Mouse (Mus musculus) spleen, postnatal 4 days (tissue): ENCODE results near the gene Neurl4.
A peak's percentile ranks its signal among the peaks of the same experiment; 100 is the strongest.
"Not testable (repeated sequence)": the region's sequence is repeated elsewhere in the genome, so short reads cannot be mapped to it uniquely, and the experiment has no call there.

ENCODE experiments used
- DNase-seq, 2 experiments: peaks; one replicate each; pipeline ENCODE4 v3.0.0; 2022; ENCODE audit warnings: low spot score in 2 of 2

Gene Neurl4

GRCm38 (mm10) chr11:69900471-69901405 is at the start of gene Neurl4, which contains the start of gene 2810408A11Rik:
TSS of gene Neurl4 (plus strand) at chr11:69901072.
TSS of gene 2810408A11Rik (minus strand) at chr11:69900987.
- DNase-seq, result peak; percentile 89

DNA sequence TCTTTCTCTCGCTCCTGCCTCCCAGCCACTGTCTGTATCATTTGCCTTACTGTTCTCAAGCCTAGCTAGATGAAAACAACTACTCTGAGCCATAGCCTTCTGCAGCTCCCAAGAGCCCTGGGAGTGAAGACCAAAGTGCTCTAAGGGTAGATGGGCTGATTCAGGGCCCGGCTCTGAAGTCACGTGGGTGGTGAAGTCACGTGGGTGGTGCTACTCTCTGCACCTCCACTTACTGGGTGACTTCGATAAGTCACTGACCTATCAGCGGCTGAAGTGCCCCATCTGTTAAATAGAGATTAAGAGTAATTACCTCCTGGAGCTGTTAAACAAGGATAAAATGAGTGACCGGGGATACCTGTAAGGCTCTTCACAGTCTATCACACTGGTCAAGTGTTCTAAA is 46.9 kb upstream of the Neurl4 start:
- peak; percentile 86 to 87 for DNase-seq

DNA sequence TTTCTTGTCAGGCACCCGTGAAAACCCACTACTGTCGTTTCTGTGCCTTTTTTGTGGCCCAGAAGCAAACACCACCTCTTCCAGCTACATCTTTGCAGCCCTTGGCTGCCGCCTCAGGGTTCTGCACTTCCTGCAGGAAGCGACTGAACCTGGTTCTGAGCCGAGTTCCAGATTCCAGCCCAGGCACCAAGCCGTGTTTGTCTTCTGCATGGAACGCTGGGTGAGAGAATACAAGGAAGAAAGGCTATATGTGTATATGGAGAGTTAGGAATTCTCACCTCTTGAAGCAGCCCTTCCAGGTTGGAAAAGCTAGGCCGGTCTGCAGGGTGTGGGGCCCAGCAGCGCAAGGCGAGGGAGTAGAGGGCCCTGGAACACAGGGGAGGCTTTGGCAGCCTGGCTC is 46.2 kb upstream of the Neurl4 start:
- DNase-seq, result peak in 1 of 2 experiments; percentile 72

GRCm38 (mm10) chr11:69855347-69855746 is 45.5 kb upstream of the Neurl4 start:
- DNase-seq, result peak; percentile 79 to 90

DNA sequence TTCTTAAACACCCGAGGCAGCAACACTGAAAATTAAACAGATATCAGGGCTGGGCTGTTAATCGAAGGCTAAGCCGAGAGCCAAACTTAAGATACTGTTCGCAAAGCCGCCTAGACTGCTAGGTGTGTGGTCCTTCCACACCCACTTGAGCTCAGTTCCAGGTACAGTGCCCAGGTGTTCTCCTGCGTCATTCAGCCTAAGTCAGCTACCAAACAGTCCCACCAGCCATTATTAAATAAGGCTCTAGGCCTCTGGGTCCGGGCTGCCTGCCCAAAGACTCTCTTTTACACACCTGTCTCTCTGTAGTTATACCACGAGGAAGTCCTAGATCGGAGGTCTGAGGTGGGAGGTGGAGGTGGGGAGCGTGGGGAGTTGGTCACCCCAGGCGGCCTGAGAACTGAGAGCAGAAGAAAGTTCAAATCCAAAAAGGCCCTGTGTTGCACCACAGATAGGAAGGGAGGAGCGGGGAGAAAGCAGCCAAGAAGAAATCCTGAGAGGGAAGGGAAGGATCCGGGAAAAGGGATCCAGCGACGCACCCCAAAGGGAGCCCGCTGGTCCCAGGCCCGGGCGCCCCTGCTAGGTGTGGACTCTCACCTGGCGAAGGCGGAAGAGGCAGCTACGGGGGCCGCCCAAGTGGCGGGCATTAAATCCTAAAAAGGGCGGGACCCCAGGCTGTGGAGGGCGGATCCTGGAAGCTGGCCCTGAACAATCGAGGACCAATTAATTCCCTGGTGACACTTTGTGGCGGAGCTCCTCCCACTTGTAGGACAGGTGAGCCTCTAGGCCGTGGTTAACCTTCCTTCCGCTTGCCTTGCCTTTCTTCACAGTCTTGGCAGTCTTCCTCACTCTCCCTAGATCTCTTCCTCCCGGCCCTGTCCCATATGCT is 42.5 kb upstream of the Neurl4 start, which contains the start of gene Tnk1:
TSS of gene Tnk1 (minus strand) at position 618 of the 886 bp plus-strand sequence.
- DNase-seq, result no peak

- not testable (repeated sequence) for DNase-seq
Measured at GRCm38 (mm10) chr11:69863729-69864128, 37.1 kb upstream of the Neurl4 start.

DNA sequence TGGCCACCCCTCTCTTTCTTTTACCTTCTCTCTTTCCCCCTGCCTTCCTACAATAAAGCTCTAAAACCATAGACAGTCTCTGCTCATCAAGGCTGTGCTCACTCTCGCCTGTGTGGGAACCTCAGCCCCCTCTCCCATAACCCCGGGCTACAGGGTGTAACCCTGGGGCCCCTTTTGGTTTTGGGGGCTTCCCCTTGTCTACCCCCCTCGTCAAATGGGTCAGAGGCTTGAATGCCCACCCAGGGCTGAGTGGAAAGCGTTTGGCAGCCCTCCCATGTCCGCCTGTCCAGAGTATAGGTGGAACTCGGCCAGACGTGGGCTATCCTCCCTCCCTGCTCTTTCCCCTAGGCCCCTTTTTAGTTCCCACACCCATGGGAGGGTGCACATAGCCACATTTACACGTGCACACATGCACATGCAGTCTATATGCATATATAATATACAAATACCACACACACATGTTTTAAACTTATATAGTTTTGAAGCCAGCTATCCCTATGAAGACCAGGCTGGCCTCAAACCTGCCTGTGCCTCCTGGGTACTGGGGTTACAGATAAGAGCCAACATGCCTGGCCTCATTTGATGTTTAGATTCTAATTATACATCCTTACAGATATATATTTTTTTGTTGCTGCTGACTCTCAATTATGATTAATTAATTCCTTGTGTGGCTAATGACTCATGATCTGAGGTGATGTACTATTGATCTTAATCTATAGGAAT is 36.6 kb upstream of the Neurl4 start:
- DNase-seq, result no peak

GRCm38 (mm10) chr11:69865561-69865960 is 35.3 kb upstream of the Neurl4 start:
- no peak for DNase-seq

GRCm38 (mm10) chr11:69867335-69867734 is 33.5 kb upstream of the Neurl4 start:
- no peak for DNase-seq

GRCm38 (mm10) chr11:69870289-69871069 is 30.4 kb upstream of the Neurl4 start:
- DNase-seq, result no peak

- no peak for DNase-seq
Measured at GRCm38 (mm10) chr11:69871822-69872221, 29.1 kb upstream of the Neurl4 start.

GRCm38 (mm10) chr11:69872451-69872850 is 28.4 kb upstream of the Neurl4 start:
- no peak for DNase-seq

- DNase-seq, result no peak
Measured at GRCm38 (mm10) chr11:69876186-69876585, 24.7 kb upstream of the Neurl4 start.

- peak; percentile 90 to 97 for DNase-seq
Measured at GRCm38 (mm10) chr11:69876867-69877266, 24.0 kb upstream of the Neurl4 start.

GRCm38 (mm10) chr11:69877878-69878277 is 23.0 kb upstream of the Neurl4 start, which contains the start of gene Tmem95:
TSS of gene Tmem95 (minus strand) at chr11:69878018.
- no peak for DNase-seq

- no peak for DNase-seq
Measured at GRCm38 (mm10) chr11:69878399-69878798, 22.5 kb upstream of the Neurl4 start.

GRCm38 (mm10) chr11:69878952-69879351 is 21.9 kb upstream of the Neurl4 start:
- DNase-seq, result no peak

GRCm38 (mm10) chr11:69879711-69880110 is 21.2 kb upstream of the Neurl4 start:
- DNase-seq, result no peak

DNA sequence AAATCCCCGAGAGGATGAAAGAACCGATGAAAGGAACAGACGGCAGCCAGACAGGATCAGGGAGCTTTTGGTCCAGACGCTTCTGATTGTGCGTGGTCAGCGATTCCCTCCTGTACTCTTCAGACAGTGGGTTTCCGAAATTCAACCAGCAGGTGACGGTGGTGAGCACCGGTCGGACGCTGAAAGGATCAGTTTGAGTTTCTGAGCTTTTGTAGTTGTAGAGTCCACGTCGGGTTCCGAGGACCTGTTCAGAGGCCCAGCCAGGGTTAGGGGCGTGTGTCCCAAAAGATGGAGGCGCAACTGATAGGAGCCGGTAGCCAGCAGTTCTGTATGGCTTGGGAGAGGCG is 20.4 kb upstream of the Neurl4 start:
- peak; percentile 77 to 86 for DNase-seq

- peak; percentile 81 to 87 for DNase-seq
Measured at GRCm38 (mm10) chr11:69880853-69881603, 19.8 kb upstream of the Neurl4 start, which contains the start of gene Kctd11. TSS of gene Kctd11 (minus strand) at chr11:69881406.
